Mouse (Mus musculus) Muller cell, postnatal 12 days (primary cell): ENCODE data around the gene Rtel1.

ENCODE experiments used
- DNase-seq: peaks from one replicate; pipeline ENCODE4 v3.0.0-alpha.2; 2015; ENCODE audit errors: inconsistent ontology term

The Rtel1 gene

DNA sequence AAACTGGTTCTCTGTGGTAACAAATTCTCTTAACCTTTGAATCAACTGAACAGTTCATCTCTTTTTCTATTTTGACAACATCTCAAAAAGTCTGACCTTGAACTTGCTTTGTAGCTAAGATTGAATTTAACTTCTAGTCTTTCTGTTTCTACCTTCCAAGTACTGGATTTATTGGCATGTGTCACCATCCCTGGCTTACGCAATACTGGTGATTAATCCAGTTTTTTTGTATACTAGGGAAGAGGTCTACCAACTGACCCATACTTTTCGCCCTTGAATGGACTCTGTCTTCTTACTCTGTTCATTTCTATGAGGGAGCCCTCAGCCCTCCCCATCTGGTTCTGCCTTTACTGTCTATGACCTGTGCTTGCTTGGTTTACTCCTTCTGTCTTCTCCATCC, 6.6 kb downstream of the Rtel1 start:
- DNase-seq: no peak

- DNase-seq: no peak
Observed at GRCm38 (mm10) chr2:181332542-181332941, 13.0 kb downstream of the Rtel1 start.

DNA sequence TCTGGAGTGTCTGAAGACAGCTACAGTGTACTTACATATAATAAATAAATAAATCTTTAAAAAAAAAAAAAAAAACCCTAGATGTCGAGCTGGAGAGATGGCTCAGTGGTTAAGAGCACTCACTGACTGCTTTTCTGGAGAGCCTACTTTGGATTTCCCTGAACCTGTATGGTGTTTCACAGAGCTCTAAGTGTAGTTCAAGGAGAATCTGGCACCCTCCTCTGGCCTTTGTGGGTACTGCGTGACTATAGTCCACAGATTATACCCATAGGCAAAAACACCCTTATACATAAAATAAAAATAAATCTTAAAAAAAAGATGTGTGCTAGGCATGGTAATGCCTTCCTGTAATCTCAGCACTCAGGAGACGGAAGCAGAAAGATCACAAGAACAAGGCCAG, 14.5 kb downstream of the Rtel1 start:
- DNase-seq: no peak

DNA sequence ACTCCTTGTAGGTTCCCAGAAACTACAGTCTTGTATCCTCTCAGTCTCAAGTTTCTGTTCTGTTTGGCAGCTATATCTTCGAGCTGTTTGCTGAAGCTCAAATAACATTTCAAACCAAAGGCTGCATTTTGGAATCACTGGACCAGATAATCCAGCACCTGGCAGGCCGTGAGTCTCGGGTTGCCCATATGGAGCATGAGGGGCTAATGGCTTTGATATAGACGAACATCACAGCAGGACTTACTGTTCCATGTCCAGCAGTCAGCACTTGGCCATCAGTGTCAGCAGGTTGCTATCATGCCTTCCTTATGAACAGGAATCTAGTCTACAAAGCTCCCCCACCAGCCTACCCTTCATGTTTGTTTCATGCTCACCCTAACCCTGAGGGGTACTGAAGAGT, 20.9 kb downstream of the Rtel1 start:
- DNase-seq: no peak

DNA sequence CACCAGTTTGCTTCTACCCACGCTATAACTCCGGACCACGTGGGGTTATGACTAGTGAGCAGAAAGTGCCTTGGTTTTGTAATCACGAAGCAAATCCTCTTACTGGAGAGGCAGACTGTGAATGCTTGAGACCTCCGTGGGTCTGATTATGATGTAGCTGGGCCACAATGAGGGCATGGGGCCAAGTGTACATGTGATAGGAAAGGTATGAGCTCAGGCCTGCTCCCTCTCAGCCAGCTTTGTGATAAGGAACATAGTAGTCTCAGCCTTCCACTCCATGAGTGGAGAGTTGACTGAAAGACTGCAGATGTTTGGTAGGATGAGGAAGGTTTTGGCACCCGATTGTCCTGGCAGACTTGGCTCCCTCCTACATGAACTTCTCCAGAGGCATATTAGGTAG, 23.2 kb downstream of the Rtel1 start:
- no peak for DNase-seq

GRCm38 (mm10) chr2:181356780-181357179, 37.2 kb downstream of the Rtel1 start:
- DNase-seq: no peak

DNA sequence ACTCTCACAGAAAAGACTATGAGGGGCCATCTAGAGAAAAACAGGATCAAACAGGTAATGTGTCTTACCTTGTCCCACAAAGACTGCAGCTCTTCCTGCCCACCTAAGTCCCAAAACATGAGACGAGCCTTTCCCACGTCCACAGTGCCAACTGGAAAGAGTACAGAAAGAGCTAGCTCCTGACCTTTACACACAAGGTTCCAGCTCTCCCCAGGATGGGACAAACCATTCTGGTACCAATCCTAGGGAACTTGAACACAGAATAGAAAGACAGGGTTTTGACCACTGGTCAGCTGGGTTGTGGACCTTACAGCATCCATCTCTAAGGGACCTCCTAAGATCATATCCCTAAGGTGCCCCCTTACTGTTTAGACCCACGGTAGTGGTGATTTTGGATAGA, 44.4 kb downstream of the Rtel1 start:
- DNase-seq: no peak

DNA sequence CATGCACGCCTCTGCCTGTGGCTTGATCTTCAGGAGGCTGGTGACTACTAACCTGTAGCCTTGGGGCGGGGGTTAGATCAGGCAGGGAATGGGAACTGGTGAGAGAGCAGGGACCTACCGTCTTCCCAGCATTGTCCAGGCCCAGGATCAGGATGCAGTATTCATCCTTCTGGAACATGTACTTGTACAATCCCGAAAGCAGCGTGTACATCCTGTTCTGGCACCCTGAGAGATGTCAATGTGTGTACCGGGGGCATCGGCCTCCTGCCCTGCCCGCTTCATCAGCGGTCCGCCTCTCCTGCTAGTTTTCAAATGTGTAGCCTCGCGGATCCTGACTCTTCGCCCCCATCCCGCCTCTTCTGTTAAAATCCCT, 44.9 kb downstream of the Rtel1 start:
- DNase-seq: no peak

GRCm38 (mm10) chr2:181364860-181365596, 45.5 kb downstream of the Rtel1 start, which contains the start of the genes Zgpat and Arfrp1:
Gene Zgpat (plus strand): TSS chr2:181364928.
Gene Arfrp1 (minus strand): TSS chr2:181365404.
- DNase-seq: peak; percentile 92

- no peak for DNase-seq
Observed at GRCm38 (mm10) chr2:181365655-181366075, 46.1 kb downstream of the Rtel1 start.

GRCm38 (mm10) chr2:181370001-181370400, 50.5 kb downstream of the Rtel1 start:
- no peak for DNase-seq

- DNase-seq: no peak
Observed at GRCm38 (mm10) chr2:181375787-181376186, 56.2 kb downstream of the Rtel1 start.

- no peak for DNase-seq
Observed at GRCm38 (mm10) chr2:181377230-181377629, 57.7 kb downstream of the Rtel1 start.

GRCm38 (mm10) chr2:181378701-181379100, 59.2 kb downstream of the Rtel1 start:
- DNase-seq: peak; percentile 41

- no peak for DNase-seq
Observed at GRCm38 (mm10) chr2:181379778-181380177, 60.2 kb downstream of the Rtel1 start, which contains the start of gene Lime1. Gene Lime1 (plus strand): TSS chr2:181380078.

GRCm38 (mm10) chr2:181380251-181380650, 60.7 kb downstream of the Rtel1 start:
- DNase-seq: no peak

GRCm38 (mm10) chr2:181381107-181381506, 61.6 kb downstream of the Rtel1 start:
- DNase-seq: no peak

- no peak for DNase-seq
Observed at GRCm38 (mm10) chr2:181381631-181382306, 62.2 kb downstream of the Rtel1 start.

GRCm38 (mm10) chr2:181384463-181384862, 64.9 kb downstream of the Rtel1 start:
- DNase-seq: no peak

DNA sequence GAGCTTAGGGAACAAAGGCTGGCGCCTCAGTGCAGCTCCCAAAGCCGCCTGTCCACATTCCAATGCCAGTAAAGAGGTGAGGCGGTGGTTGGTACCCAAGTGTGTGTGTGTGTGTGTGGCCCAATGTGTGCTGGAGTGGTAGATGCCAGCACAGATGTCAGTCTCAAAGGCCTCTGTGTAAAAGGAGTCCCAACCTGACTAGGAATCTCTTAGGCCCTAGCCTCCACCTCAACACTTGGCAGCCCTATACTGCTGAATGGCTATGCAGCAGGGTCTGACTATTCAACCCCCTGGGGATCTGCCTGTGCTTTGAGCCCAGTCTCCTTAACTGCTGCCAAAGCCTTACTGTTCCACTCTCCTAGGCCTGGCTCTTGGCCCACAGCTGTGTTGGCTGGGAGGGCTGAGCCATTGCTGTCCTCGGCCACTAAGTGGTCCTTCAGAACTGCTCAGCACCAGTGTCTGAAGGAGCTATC, 65.4 kb downstream of the Rtel1 start:
- peak; percentile 56 for DNase-seq

GRCm38 (mm10) chr2:181385885-181386284, 66.3 kb downstream of the Rtel1 start:
- peak; percentile 33 for DNase-seq

- DNase-seq: peak; percentile 48
Observed at GRCm38 (mm10) chr2:181386663-181387210, 67.2 kb downstream of the Rtel1 start.
